22 mouse cellular contexts compared by ENCODE assay signal in genomic region chr9:43350089-43350488, GRCm38 (mm10). TPM values are rescaled to one million over a fixed set of nuclear protein-coding genes. Genes with fewer than 3 reads are reported as not detected.
"Had no signal": no experiment of that assay in that cellular context is flagged by ENCODE, and none has a peak within 500 bp of the region (broad histone marks: within the 10 kb centered on the region; RNA-seq: fewer than 3 reads in every experiment).

No protein-coding gene starts in this region.

- DNase-seq: kidney, adult 2 months; kidney, postnatal 4 days; liver; lung, adult 18-20 months; lung, postnatal 10 days; lung, postnatal 36 days; right cerebral cortex, adult 18-20 months; right cerebral cortex, postnatal 14 days; right cerebral cortex, postnatal 4 days had no signal

- H3K27ac ChIP-seq: kidney, postnatal 0 days; limb, embryonic 10.5 days; limb, embryonic 13.5 days; liver, embryonic 12.5 days; liver, embryonic 15.5 days; lung, embryonic 15.5 days; midbrain, embryonic 15.5 days; neural tube, embryonic 12.5 days; neural tube, embryonic 15.5 days; stomach, postnatal 0 days had no signal

- ATAC-seq: intestine, postnatal 0 days; liver, embryonic 12.5 days; midbrain, embryonic 15.5 days had no signal

- H3K27me3 ChIP-seq: lung, embryonic 15.5 days; midbrain, embryonic 15.5 days; neural tube, embryonic 12.5 days; neural tube, embryonic 15.5 days had no signal

- H3K4me2 ChIP-seq: limb, embryonic 13.5 days; liver, embryonic 12.5 days; liver, embryonic 15.5 days; lung, embryonic 15.5 days; midbrain, embryonic 11.5 days; midbrain, embryonic 15.5 days; neural tube, embryonic 12.5 days; neural tube, embryonic 15.5 days had no signal

- H3K36me3 ChIP-seq: limb, embryonic 10.5 days; limb, embryonic 13.5 days; liver, embryonic 12.5 days; liver, embryonic 15.5 days; lung, embryonic 15.5 days; midbrain, embryonic 15.5 days; neural tube, embryonic 12.5 days; neural tube, embryonic 15.5 days had no signal

- H3K4me1 ChIP-seq: liver, embryonic 12.5 days; liver, embryonic 15.5 days; lung, embryonic 15.5 days; megakaryocyte, embryonic 14.5 days; midbrain, embryonic 15.5 days had no signal

- H3K9ac ChIP-seq: limb, embryonic 13.5 days; liver, embryonic 12.5 days; liver, embryonic 15.5 days; lung, embryonic 15.5 days; midbrain, embryonic 15.5 days; neural tube, embryonic 12.5 days had no signal

- H3K4me3 ChIP-seq: limb, embryonic 10.5 days; limb, embryonic 13.5 days; liver, embryonic 12.5 days; liver, embryonic 15.5 days; lung, embryonic 15.5 days; megakaryocyte, embryonic 14.5 days; midbrain, embryonic 15.5 days; neural tube, embryonic 12.5 days; neural tube, embryonic 15.5 days had no signal

- H3K9me3 ChIP-seq: limb, embryonic 10.5 days; limb, embryonic 13.5 days; liver, embryonic 12.5 days; liver, embryonic 15.5 days; lung, embryonic 15.5 days; megakaryocyte, embryonic 14.5 days; midbrain, embryonic 15.5 days; neural tube, embryonic 12.5 days; neural tube, embryonic 15.5 days had no signal

RNA-seq across cellular contexts. Expression of gene Trim29, which starts 39.4 kb away (rescaled TPM):
- polyA plus RNA-seq: liver, embryonic 12.5 days had no signal
